Mouse (Mus musculus) C2C12 (cell line): Measurements from ENCODE around the gene Nek5. TPM values are rescaled to one million over a fixed set of nuclear protein-coding genes. Genes with fewer than 3 reads are reported as not detected.

Source experiments
- H3K27me3 ChIP-seq: one replicate; pipeline ENCODE4 v1.6.1; 2011; ENCODE audit not compliant: control insufficient read depth, insufficient read depth, insufficient read length
- H3K36me3 ChIP-seq: one replicate; pipeline ENCODE4 v1.6.1; 2011; ENCODE audit not compliant: control insufficient read depth, insufficient read depth
- H3K4me3 ChIP-seq: one replicate; pipeline ENCODE4 v1.5.1; 2011; ENCODE audit warnings: mild to moderate bottlenecking, control low read depth; ENCODE audit not compliant: poor library complexity, insufficient read depth, severe bottlenecking
- H3K79me2 ChIP-seq: one replicate; pipeline ENCODE4 v1.6.1; 2011; ENCODE audit not compliant: control insufficient read depth, insufficient read depth
- H3K79me3 ChIP-seq: one replicate; pipeline ENCODE4 v1.6.1; 2011; ENCODE audit warnings: low read depth, control low read depth
- H3ac ChIP-seq: one replicate; pipeline ENCODE3; 2011; ENCODE audit warnings: low read depth; ENCODE audit not compliant: control insufficient read depth, insufficient read length
- CEBPB ChIP-seq: IDR thresholded peaks from one replicate; pipeline ENCODE4 v1.6.1; 2011; ENCODE audit warnings: low read depth, mild to moderate bottlenecking, control low read depth, moderate library complexity
- CTCF ChIP-seq: IDR thresholded peaks from one replicate; pipeline ENCODE4 v1.5.1; 2011; ENCODE audit not compliant: control insufficient read depth, insufficient read depth, insufficient read length
- FOSL1 ChIP-seq: IDR thresholded peaks from one replicate; pipeline ENCODE4 v1.8.0; 2011; ENCODE audit warnings: mild to moderate bottlenecking, low read length; ENCODE audit not compliant: poor library complexity, insufficient read depth, severe bottlenecking
- MAX ChIP-seq: IDR thresholded peaks from one replicate; pipeline ENCODE4 v1.6.1; 2011; ENCODE audit warnings: mild to moderate bottlenecking, control low read depth
- MYOD1 ChIP-seq: IDR thresholded peaks from one replicate; pipeline ENCODE4 v1.6.1; 2011; ENCODE audit warnings: low read depth; ENCODE audit not compliant: control insufficient read depth, insufficient read length
- MYOG ChIP-seq: IDR thresholded peaks from one replicate; pipeline ENCODE4 v1.6.1; 2011; ENCODE audit not compliant: control insufficient read depth, insufficient read length; ENCODE audit errors: extremely low read depth
- USF1 ChIP-seq: IDR thresholded peaks from one replicate; pipeline ENCODE4 v1.6.1; 2011; ENCODE audit warnings: low read depth, mild to moderate bottlenecking, control low read depth, moderate library complexity
- long read RNA-seq, 2 experiments: library from polyadenylated mRNA; unstranded; transcript quantifications; one replicate each; pipeline ENCODE4 v2.0.0; 2019 to 2020
- polyA plus RNA-seq: library from polyadenylated mRNA; unstranded; fragments of >200 nt; fragmentation: generic; extraction: Trizol; gene quantifications from one replicate; pipeline ENCODE4 v1.2.1, GENCODE M21; 2012; ENCODE audit warnings: missing spikeins

Gene Nek5
- not detected for polyA plus RNA-seq
- long read RNA-seq, experiment 1: 0 reads
- long read RNA-seq, experiment 2: 0 reads

DNA sequence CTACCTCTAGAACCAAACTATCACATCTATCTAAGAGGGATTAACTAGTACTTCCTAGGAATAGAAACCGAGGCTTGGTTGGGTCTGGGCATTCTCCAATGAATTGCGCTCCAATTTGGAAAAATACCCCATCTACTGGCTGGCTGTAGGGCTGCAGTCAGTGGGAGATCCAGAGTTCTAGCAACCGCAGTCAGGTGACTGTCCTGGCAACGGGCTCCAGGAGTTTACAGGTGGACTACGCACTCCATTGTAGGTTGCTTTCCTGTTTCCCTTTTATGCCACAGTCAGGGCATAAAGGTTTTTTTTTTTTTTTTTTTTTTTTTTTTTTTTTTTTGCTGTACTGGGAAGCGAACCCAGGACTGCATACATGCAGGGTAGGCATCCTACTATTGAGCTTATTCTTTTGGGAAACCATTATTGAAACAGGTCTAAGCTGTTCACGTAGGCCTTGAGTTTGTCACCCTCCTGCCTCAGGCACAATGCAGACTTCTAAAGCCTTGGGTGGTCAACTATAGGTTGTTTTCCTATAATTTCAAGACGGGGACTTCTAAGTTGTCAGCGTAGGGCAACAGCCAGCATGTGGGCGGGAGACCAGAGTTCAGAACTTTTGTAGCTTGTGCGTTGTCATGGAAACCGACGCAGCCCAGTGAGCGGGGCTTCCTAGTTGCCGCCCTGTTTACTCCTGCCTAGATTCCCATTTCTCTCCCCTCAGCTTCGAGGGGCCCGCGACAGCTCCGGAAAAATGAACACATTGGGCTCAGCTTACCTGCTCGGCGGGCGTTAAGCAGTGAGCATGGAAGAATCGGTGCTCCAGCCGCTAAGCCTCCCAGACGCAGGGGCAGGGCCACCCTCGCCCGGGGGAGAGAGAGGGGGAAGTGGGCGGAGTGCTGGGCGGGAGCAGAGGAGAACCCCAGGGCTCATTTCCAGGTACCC is at the start of gene Nek5:
Nek5 (minus strand) TSS at position 834 of the 933 bp plus-strand sequence.
- Histone ChIP-seq H3ac (no peak within 1 kb of the TSS), H3K36me3 (no peaks in the 10 kb centered on the region), H3K27me3 (peaks cover 3% of the 10 kb centered on the region), H3K79me2 (no peaks in the 10 kb centered on the region), H3K79me3 (no peaks in the 10 kb centered on the region), H3K4me3 (no peak within 1 kb of the TSS)
- TF ChIP-seq FOSL1 (no peak), CEBPB (no peak), CTCF (no peak), MAX (no peak), MYOG (no peak), USF1 (no peak), MYOD1 (no peak)

DNA sequence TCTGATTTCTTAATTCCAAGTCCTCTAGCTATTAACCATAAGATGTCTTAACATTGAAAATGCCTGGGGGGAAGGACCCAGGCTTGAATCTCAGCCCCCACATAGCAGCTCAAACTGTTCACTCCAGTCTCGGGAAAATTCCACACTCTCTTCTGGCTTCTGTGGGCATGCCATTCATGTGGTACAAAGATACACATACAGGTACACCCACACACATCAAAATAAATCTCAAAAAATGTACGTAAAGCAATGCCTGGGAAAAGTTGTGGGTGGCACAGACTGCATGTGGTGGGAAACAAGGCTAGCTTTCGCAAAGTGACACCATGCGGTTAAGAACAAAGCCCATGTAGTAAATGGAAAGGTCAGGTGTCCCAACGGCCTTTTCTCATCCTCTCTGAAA is 44.3 kb upstream of the Nek5 start:
- no peaks in the 10 kb centered on the region for H3K79me3 ChIP-seq
- no peaks in the 10 kb centered on the region for H3K79me2 ChIP-seq
- H3K36me3 ChIP-seq: peaks cover 47% of the 10 kb centered on the region
- no peak overlapping the region for H3ac ChIP-seq
- TF ChIP-seq MYOG: no peak
- no peaks in the 10 kb centered on the region for H3K27me3 ChIP-seq
- no peak overlapping the region for H3K4me3 ChIP-seq

DNA sequence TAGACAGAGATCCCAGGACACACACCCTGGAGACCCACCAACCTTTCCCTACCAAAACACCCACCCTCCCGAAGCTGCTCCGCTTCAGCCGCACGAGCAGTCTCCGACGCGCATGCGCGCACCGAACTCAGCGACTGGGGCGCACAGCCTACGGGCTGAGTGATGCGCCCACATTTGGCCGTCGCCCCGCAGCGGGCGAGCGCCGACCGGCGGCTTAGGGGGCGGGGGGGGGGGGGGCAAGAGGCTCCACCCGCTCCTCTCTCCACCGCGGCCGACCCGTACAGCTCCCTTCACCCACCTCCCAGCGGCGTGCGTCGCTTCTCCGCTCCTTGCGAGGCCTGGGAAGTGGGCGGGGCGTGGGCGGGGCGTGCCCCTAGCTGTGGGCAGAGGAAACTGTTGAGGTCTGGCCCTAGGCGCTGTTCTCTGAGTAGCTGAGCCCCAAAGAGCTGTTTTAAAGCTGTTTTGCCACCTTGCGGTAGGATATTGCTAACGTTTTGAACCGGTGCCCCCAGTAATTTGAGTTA is 41.3 kb upstream of the Nek5 start, which contains the start of gene Nek3:
Nek3 (minus strand) TSS at position 356 of the 524 bp plus-strand sequence.
- Histone ChIP-seq H3K36me3 (peaks cover 18% of the 10 kb centered on the region), H3ac (peak within 1 kb of the TSS; percentile 37), H3K27me3 (no peaks in the 10 kb centered on the region), H3K79me3 (no peaks in the 10 kb centered on the region), H3K79me2 (no peaks in the 10 kb centered on the region), H3K4me3 (peak within 1 kb of the TSS; percentile 22)
- TF ChIP-seq CTCF: no peak
- no peak for TF ChIP-seq FOSL1
- no peak for TF ChIP-seq CEBPB

DNA sequence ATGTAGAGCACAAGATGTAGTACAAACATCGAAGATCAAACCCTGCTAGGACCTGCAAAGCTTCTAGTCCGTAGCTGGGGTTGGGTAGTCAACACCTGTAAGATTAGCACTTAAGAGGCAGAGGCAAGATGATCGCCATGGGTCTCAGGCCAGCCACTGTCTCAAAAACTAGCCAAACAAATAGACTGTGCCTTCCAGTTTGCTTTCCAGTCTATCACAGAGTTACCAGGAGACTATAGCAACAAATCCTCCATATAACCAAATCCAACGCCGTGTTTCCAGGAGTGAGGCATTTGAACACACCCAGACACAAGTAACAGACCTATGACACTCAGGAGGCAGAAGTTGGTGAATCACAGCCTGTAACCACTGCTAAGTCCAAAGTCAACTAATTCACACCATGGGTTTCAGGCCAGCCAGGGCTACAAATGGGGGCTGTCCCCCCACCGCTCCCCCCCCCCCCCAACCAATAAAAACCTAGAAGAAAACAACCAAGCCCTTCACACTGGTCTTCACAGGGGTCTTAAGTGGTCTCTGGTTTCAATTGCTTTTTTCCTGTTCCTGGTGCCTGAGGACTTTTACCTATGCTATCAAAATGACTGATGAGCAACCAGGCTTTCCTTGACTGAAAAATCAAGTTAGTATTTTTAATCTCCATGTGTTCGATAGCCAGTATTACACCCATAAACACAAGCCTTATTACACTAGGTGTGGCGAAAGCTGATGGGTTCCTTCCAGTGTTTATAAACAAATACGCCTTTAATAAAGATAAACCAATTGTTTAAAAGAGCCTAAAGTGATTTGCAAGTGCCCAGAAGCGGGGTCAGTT is 40.6 kb upstream of the Nek5 start:
- Histone ChIP-seq H3K79me2 (no peaks in the 10 kb centered on the region), H3K27me3 (no peaks in the 10 kb centered on the region), H3ac (no peak overlapping the region), H3K79me3 (no peaks in the 10 kb centered on the region), H3K4me3 (peak overlapping the region; percentile 22), H3K36me3 (peaks cover 11% of the 10 kb centered on the region)
- TF ChIP-seq CEBPB: no peak
- TF ChIP-seq MYOG: no peak
- TF ChIP-seq CTCF: no peak
- no peak for TF ChIP-seq MAX
- TF ChIP-seq MYOD1: no peak

DNA sequence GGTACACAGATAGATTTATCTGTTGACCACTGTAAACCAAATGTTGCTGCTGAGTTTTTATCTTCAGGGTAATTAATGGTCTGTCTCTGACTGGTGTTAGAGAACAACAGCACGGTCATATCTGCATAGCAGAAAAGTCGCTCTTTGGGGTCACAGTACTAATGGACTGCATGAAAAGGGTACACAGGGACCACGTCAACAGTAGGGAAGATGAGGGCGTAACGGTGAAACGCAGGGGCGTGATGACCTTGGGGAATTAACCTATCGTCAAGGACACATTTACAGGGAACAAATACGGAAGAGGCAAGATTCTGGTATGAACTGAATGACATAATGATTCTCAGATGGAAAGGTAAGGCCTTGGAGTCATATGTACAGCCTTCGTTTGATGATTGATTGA is 39.6 kb upstream of the Nek5 start:
- Histone ChIP-seq H3ac (no peak overlapping the region), H3K36me3 (peaks cover 10% of the 10 kb centered on the region), H3K79me3 (no peaks in the 10 kb centered on the region), H3K79me2 (no peaks in the 10 kb centered on the region), H3K27me3 (no peaks in the 10 kb centered on the region), H3K4me3 (no peak overlapping the region)
- TF ChIP-seq MYOG (no peak), USF1 (no peak), CEBPB (no peak), CTCF (no peak), FOSL1 (no peak), MAX (no peak), MYOD1 (no peak)
